Mouse (Mus musculus) G1E (cell line): ENCODE measurements at regions not wholly inside any gene's neighbourhood (a gene's known extent, or its start where the extent isn't known, plus 50 kb on each side); places are given as distances from the start of the nearest gene placed in this dataset.

ENCODE experiments used
- ATAC-seq: 2 replicates; pipeline ENCODE4 v1.8.0; 2016; ENCODE audit warnings: mild to moderate bottlenecking; ENCODE audit not compliant: insufficient number of reproducible peaks, poor library complexity, low FRiP score, severe bottlenecking; ENCODE audit errors: extremely low read depth
- DNase-seq: peaks from one replicate; pipeline ENCODE4 v3.0.0; 2012; ENCODE audit warnings: low spot score
- H3K27me3 ChIP-seq: 2 replicates; pipeline ENCODE4 v1.6.1; 2012; ENCODE audit warnings: mild to moderate bottlenecking, low read length, inconsistent platforms; ENCODE audit not compliant: insufficient read depth
- H3K36me3 ChIP-seq: replicated peaks from 2 replicates; pipeline ENCODE3; 2012; ENCODE audit warnings: mild to moderate bottlenecking, inconsistent platforms
- H3K4me1 ChIP-seq: 2 replicates; pipeline ENCODE4 v1.6.1; 2012; ENCODE audit warnings: low read depth, low read length, inconsistent platforms, mixed read lengths; ENCODE audit not compliant: insufficient read depth
- H3K4me3 ChIP-seq: 2 replicates; pipeline ENCODE4 v1.5.1; 2012; ENCODE audit warnings: low read depth, mild to moderate bottlenecking, inconsistent platforms, low read length, moderate library complexity, mixed read lengths
- H3K9me3 ChIP-seq: replicated peaks from 2 replicates; pipeline ENCODE4 v1.6.1; 2012; ENCODE audit warnings: inconsistent platforms
- CTCF ChIP-seq: IDR thresholded peaks from 2 replicates; pipeline ENCODE4 v1.5.1; 2012; ENCODE audit warnings: low read depth, low read length, inconsistent platforms, mixed read lengths
- GATA1 ChIP-seq: IDR thresholded peaks from 2 replicates; pipeline ENCODE4 v1.6.1; 2012; ENCODE audit warnings: borderline replicate concordance, low read length, inconsistent platforms, mixed read lengths
- GATA2 ChIP-seq: IDR thresholded peaks from 2 replicates; pipeline ENCODE4 v1.6.1; 2012; ENCODE audit warnings: low read depth, low read length, inconsistent platforms, borderline replicate concordance
- POLR2AphosphoS5 ChIP-seq: IDR thresholded peaks from 2 replicates; pipeline ENCODE4 v1.6.1; 2012; ENCODE audit warnings: low read depth, low read length, inconsistent platforms; ENCODE audit not compliant: insufficient replicate concordance
- TAL1 ChIP-seq: conservative IDR thresholded peaks from 2 replicates; pipeline ENCODE4 v1.6.1; 2012; ENCODE audit warnings: low read depth, low read length, inconsistent platforms, mixed read lengths

- Histone ChIP-seq H3K27me3 (no peaks in the 10 kb centered on the region), H3K9me3 (peaks cover 63% of the 10 kb centered on the region), H3K4me1 (no peaks in the 10 kb centered on the region), H3K4me3 (no peak overlapping the region), H3K36me3 (no peaks in the 10 kb centered on the region)
- TF ChIP-seq CTCF (no peak), GATA2 (no peak), GATA1 (no peak), POLR2AphosphoS5 (no peak), TAL1 (no peak)
- DNase-seq (no peak), ATAC-seq (no peak)
Measured at GRCm38 (mm10) chr7:36156595-36156994, 353.8 kb upstream of the Zfp507 start.

- ATAC-seq (no peak), DNase-seq (no peak)
- H3K9me3 ChIP-seq, result peaks cover 70% of the 10 kb centered on the region
- H3K4me3 ChIP-seq, result no peak overlapping the region
- TF ChIP-seq GATA1 (no peak), CTCF (no peak), TAL1 (no peak), POLR2AphosphoS5 (no peak), GATA2 (no peak)
- H3K4me1 ChIP-seq, result no peaks in the 10 kb centered on the region
- H3K27me3 ChIP-seq, result no peaks in the 10 kb centered on the region
- no peaks in the 10 kb centered on the region for H3K36me3 ChIP-seq
Measured at GRCm38 (mm10) chr7:36155576-36155975, 352.8 kb upstream of the Zfp507 start.

DNA sequence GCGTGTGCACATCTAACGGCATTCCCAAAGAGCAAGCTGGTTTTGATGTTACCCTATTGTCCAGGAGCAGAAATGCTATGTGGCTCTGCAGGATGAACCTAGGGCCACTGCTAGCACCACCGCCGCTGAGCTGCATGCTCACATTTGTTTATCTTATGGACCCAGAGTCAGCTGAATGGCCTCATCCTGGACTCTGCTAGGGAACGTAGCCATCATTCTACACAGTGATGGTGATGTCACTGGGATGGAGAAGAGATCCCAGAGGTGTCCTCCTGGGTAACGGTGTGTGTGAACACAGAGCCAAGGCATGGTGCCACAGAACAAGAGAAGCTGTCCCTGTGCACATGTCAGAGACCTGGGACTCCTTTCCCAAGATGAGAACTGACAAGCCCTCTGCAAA is 352.4 kb upstream of the Zfp507 start:
- DNase-seq (no peak), ATAC-seq (no peak)
- TF ChIP-seq GATA2 (no peak), GATA1 (no peak), TAL1 (no peak), POLR2AphosphoS5 (no peak), CTCF (no peak)
- Histone ChIP-seq H3K27me3 (no peaks in the 10 kb centered on the region), H3K9me3 (peaks cover 69% of the 10 kb centered on the region), H3K36me3 (no peaks in the 10 kb centered on the region), H3K4me3 (no peak overlapping the region), H3K4me1 (no peaks in the 10 kb centered on the region)

DNA sequence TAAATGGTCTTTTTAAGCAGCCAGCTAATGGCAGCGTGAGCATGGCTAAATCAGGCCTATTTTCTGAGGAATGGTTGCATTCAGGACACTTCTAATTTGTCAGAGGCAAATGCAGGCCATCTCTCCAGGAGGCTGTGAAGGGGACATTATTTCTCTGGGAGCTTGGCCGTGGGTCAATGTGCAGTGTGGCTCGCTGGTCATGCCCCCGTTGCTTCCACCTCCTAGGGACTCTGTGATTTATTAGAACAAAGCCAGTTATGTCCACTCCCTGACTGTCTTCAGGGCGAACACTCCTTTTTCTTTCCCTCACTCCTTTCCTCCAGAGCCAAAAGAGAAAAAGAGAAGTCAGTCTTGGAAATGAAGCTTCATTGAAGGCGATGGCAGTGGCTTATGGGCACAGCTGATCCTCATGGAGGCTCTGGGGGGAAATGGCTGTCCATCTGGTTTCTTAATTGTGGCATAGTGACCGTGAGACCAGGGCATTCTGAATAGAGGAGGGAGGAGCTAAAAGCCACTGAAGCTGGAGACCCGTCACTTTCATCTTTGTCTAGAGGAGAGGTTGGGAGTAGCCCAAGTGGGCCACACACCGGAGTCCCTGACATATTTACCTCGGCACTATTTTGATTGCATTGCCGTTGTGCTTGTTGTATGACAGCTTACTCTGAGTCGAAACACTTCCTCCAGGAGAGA is 348.2 kb upstream of the Zfp507 start:
- Histone ChIP-seq H3K4me3 (no peak overlapping the region), H3K36me3 (no peaks in the 10 kb centered on the region), H3K4me1 (no peaks in the 10 kb centered on the region), H3K27me3 (no peaks in the 10 kb centered on the region), H3K9me3 (peaks cover 60% of the 10 kb centered on the region)
- ATAC-seq (no peak), DNase-seq (no peak)
- TF ChIP-seq POLR2AphosphoS5, result no peak
- no peak for TF ChIP-seq TAL1
- TF ChIP-seq CTCF, result no peak
- no peak for TF ChIP-seq GATA2
- no peak for TF ChIP-seq GATA1

DNA sequence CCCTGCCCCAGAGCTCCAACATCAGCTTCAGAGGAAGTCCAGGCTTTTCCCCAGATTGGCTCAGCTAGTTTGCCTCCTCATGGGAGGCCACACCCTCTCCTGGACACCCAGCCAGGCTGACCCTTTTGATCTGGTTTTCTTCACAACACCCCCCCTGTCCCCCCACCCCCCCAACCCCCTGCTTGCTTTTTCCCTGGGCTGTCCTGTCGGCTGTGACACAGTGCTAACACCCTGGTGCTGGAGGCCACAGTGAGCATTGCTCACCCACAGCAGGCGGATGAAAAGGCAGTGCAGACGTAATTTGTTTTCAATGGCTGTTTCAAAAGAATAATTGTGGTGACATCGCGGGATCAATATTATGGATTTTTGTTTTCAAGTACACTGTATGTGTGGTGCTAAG is 333.8 kb upstream of the Zfp507 start:
- TF ChIP-seq CTCF (no peak), TAL1 (no peak), POLR2AphosphoS5 (no peak)
- DNase-seq (no peak), ATAC-seq (no peak)
- Histone ChIP-seq H3K9me3 (peaks cover 50% of the 10 kb centered on the region), H3K36me3 (no peaks in the 10 kb centered on the region), H3K4me1 (no peaks in the 10 kb centered on the region), H3K27me3 (no peaks in the 10 kb centered on the region), H3K4me3 (no peak overlapping the region)

GRCm38 (mm10) chr7:36134557-36134956 is 331.8 kb upstream of the Zfp507 start:
- Histone ChIP-seq H3K27me3 (no peaks in the 10 kb centered on the region), H3K4me3 (no peak overlapping the region), H3K36me3 (no peaks in the 10 kb centered on the region), H3K4me1 (no peaks in the 10 kb centered on the region), H3K9me3 (peaks cover 69% of the 10 kb centered on the region)
- ATAC-seq (no peak), DNase-seq (no peak)
- TF ChIP-seq POLR2AphosphoS5, result no peak
- no peak for TF ChIP-seq GATA1
- TF ChIP-seq CTCF, result no peak
- TF ChIP-seq TAL1, result no peak
- TF ChIP-seq GATA2, result no peak

GRCm38 (mm10) chr7:36133658-36134143 is 330.9 kb upstream of the Zfp507 start:
- Histone ChIP-seq H3K4me3 (no peak overlapping the region), H3K4me1 (no peaks in the 10 kb centered on the region), H3K27me3 (no peaks in the 10 kb centered on the region), H3K36me3 (no peaks in the 10 kb centered on the region), H3K9me3 (peaks cover 74% of the 10 kb centered on the region)
- no peak for TF ChIP-seq POLR2AphosphoS5
- no peak for TF ChIP-seq GATA1
- TF ChIP-seq CTCF, result no peak
- no peak for TF ChIP-seq TAL1
- TF ChIP-seq GATA2, result no peak
- no peak for ATAC-seq
- no peak for DNase-seq
